Mouse (Mus musculus) CH12.LX (cell line): Measurements from ENCODE around the gene Nol9. TPM values are rescaled to one million over a fixed set of nuclear protein-coding genes. Genes with fewer than 3 reads are reported as not detected.
A peak's percentile ranks its signal among the peaks of the same experiment; 100 is the strongest.

Experiments used
- DNase-seq: peaks from one replicate; pipeline ENCODE4 v3.0.0-alpha.2; 2013; ENCODE audit errors: extremely low read depth
- H3K27ac ChIP-seq: 2 replicates; pipeline ENCODE4 v1.5.1; 2012; ENCODE audit warnings: low read depth, mild to moderate bottlenecking, control low read depth, moderate library complexity; ENCODE audit not compliant: insufficient read depth
- H3K27me3 ChIP-seq: replicated peaks from 2 replicates; pipeline ENCODE3; 2012; ENCODE audit warnings: inconsistent platforms
- H3K36me3 ChIP-seq, 2 experiments: replicated peaks in 1 of 2; 2 replicates each; pipeline versions ENCODE3 to v1.6.1; 2012; ENCODE audit warnings: inconsistent platforms in 1 of 2, low read length in 1 of 2, mild to moderate bottlenecking in 1 of 2, mixed read lengths in 1 of 2, moderate library complexity in 1 of 2; ENCODE audit not compliant: control insufficient read depth in 1 of 2, insufficient read depth in 1 of 2
- H3K4me1 ChIP-seq, 2 experiments: 2 replicates each; pipeline ENCODE4 v1.6.1; 2012; ENCODE audit warnings: inconsistent platforms in 1 of 2, moderate library complexity in 1 of 2; ENCODE audit not compliant: insufficient read depth in 2 of 2, control insufficient read depth in 1 of 2
- H3K4me2 ChIP-seq: 2 replicates; pipeline ENCODE4 v1.6.1; 2012; ENCODE audit warnings: low read depth, mild to moderate bottlenecking, control low read depth; ENCODE audit not compliant: poor library complexity, insufficient read depth, severe bottlenecking
- H3K4me3 ChIP-seq, 3 experiments: fragments of 150-350 bp in 1 of 3; sonication (generic) in 1 of 3; replicated peaks in 1 of 3; 2 replicates each; pipeline versions ENCODE3 to v1.5.1; 2011 to 2012; ENCODE audit warnings: low read depth in 2 of 3, low read length in 2 of 3, mild to moderate bottlenecking in 2 of 3, moderate library complexity in 2 of 3, control low read depth in 1 of 3, improper control_type of control experiment in 1 of 3, inconsistent platforms in 1 of 3, mixed read lengths in 1 of 3; ENCODE audit not compliant: poor library complexity in 1 of 3
- H3K79me2 ChIP-seq: replicated peaks from 2 replicates; pipeline ENCODE4 v1.6.1; 2012; ENCODE audit warnings: mild to moderate bottlenecking, moderate library complexity; ENCODE audit not compliant: control insufficient read depth, poor library complexity, insufficient read depth, severe bottlenecking; ENCODE audit errors: extremely low read depth
- H3K9ac ChIP-seq: 2 replicates; pipeline ENCODE4 v1.6.1; 2012; ENCODE audit warnings: low read depth, mild to moderate bottlenecking, control low read depth, moderate library complexity; ENCODE audit not compliant: insufficient read depth
- H3K9me3 ChIP-seq: replicated peaks from 2 replicates; pipeline ENCODE3; 2012; ENCODE audit warnings: low read length, inconsistent platforms, mixed read lengths
- BHLHE40 ChIP-seq: IDR thresholded peaks from 2 replicates; pipeline ENCODE4 v1.6.1; 2011; ENCODE audit warnings: mild to moderate bottlenecking, low read depth, low read length, improper control_type of control experiment
- CHD1 ChIP-seq: IDR thresholded peaks from 2 replicates; pipeline ENCODE4 v1.6.1; 2012; ENCODE audit warnings: low read depth, low read length, improper control_type of control experiment, inconsistent platforms
- ELF1 ChIP-seq: IDR thresholded peaks from 2 replicates; pipeline ENCODE4 v1.6.1; 2014; ENCODE audit warnings: low read depth, mild to moderate bottlenecking, inconsistent platforms, low read length, improper control_type of control experiment
- ETS1 ChIP-seq: conservative IDR thresholded peaks from 2 replicates; pipeline ENCODE4 v1.6.1; 2012; ENCODE audit warnings: low read depth, mild to moderate bottlenecking, inconsistent platforms, low read length, improper control_type of control experiment, moderate library complexity
- GABPA ChIP-seq: IDR thresholded peaks from 2 replicates; pipeline ENCODE4 v1.6.1; 2012; ENCODE audit warnings: low read depth, low read length, improper control_type of control experiment, inconsistent platforms; ENCODE audit not compliant: insufficient replicate concordance
- JUN ChIP-seq: IDR thresholded peaks from 2 replicates; pipeline ENCODE4 v1.6.1; 2011; ENCODE audit warnings: low read depth, mild to moderate bottlenecking, low read length, improper control_type of control experiment, moderate library complexity; ENCODE audit not compliant: insufficient read depth
- MAFK ChIP-seq: IDR thresholded peaks from 2 replicates; pipeline ENCODE4 v1.6.1; 2011; ENCODE audit warnings: low read length, improper control_type of control experiment; ENCODE audit not compliant: insufficient replicate concordance
- MAZ ChIP-seq: IDR thresholded peaks from 2 replicates; pipeline ENCODE4 v1.6.1; 2012; ENCODE audit warnings: low read depth, mild to moderate bottlenecking, inconsistent platforms, low read length, improper control_type of control experiment, moderate library complexity
- MEF2A ChIP-seq: IDR thresholded peaks from 2 replicates; pipeline ENCODE4 v1.6.1; 2014; ENCODE audit warnings: low read depth, mild to moderate bottlenecking, inconsistent platforms, low read length, improper control_type of control experiment, borderline replicate concordance
- MXI1 ChIP-seq: IDR thresholded peaks from 2 replicates; pipeline ENCODE4 v1.6.1; 2011; ENCODE audit warnings: mild to moderate bottlenecking, low read depth, low read length, improper control_type of control experiment
- NELFE ChIP-seq: IDR thresholded peaks from 2 replicates; pipeline ENCODE4 v1.6.1; 2011; ENCODE audit warnings: low read depth, low read length, improper control_type of control experiment
- NRF1 ChIP-seq: IDR thresholded peaks from 2 replicates; pipeline ENCODE4 v1.6.1; 2014; ENCODE audit warnings: low read depth, mild to moderate bottlenecking, inconsistent platforms, low read length, improper control_type of control experiment, moderate library complexity
- PAX5 ChIP-seq: IDR thresholded peaks from 2 replicates; pipeline ENCODE4 v1.6.1; 2012; ENCODE audit warnings: low read length, inconsistent platforms, mixed read lengths
- POLR2AphosphoS2 ChIP-seq: IDR thresholded peaks from 2 replicates; pipeline ENCODE4 v1.6.1; 2011; ENCODE audit warnings: low read depth, low read length, improper control_type of control experiment
- RAD21 ChIP-seq: IDR thresholded peaks from 2 replicates; pipeline ENCODE4 v1.6.1; 2011; ENCODE audit warnings: low read depth, mild to moderate bottlenecking, low read length, improper control_type of control experiment, moderate library complexity
- TBP ChIP-seq: conservative IDR thresholded peaks from 2 replicates; pipeline ENCODE4 v1.6.1; 2011; ENCODE audit warnings: low read depth, low read length, improper control_type of control experiment
- UBTF ChIP-seq: IDR thresholded peaks from 2 replicates; pipeline ENCODE4 v1.6.1; 2012; ENCODE audit warnings: low read depth, mild to moderate bottlenecking, inconsistent platforms, low read length, improper control_type of control experiment, moderate library complexity
- USF2 ChIP-seq: conservative IDR thresholded peaks from 2 replicates; pipeline ENCODE4 v1.6.1; 2011; ENCODE audit warnings: low read depth, low read length, improper control_type of control experiment
- ZMIZ1 ChIP-seq: IDR thresholded peaks from 2 replicates; pipeline ENCODE4 v1.6.1; 2012; ENCODE audit warnings: low read depth, mild to moderate bottlenecking, inconsistent platforms, low read length, improper control_type of control experiment
- dilution Hi-C: fragments of 300-500 bp; cut with MboI; formaldehyde crosslinking; loops from 2 replicates; pipeline ENCODE4 v1.14.3; 2020; ENCODE audit warnings: low sequenced_read_pairs; ENCODE audit not compliant: extremely low pct_unique_long_range_greater_than_20kb, extremely low pct_ligation_motif_present
- in situ Hi-C: fragments of 300-500 bp; cut with MboI; formaldehyde crosslinking; loops from 3 replicates; pipeline ENCODE4 v1.14.3; 2019; ENCODE audit warnings: low sequenced_read_pairs, low pct_ligation_motif_present, low pct_unique_long_range_greater_than_20kb, mixed read lengths
- polyA plus RNA-seq: library from polyadenylated mRNA; unstranded; fragments of >175 nt; gene quantifications from 2 replicates; pipeline ENCODE4 v1.2.1, GENCODE M21; 2012; ENCODE audit warnings: low read depth; ENCODE audit not compliant: insufficient read length
- total RNA-seq, 2 experiments: library from RNA; depleted of rRNA; stranded (reverse); fragments of 300-350 nt in 1 of 2; fragments of >200 nt in 1 of 2; gene quantifications; 2 replicates each; pipeline ENCODE4 v1.2.3; 2012 to 2014

Nol9 gene
- total and polyA plus RNA-seq, 3 experiments = 44.7 to 60.5 (median 44.8) TPM

DNA sequence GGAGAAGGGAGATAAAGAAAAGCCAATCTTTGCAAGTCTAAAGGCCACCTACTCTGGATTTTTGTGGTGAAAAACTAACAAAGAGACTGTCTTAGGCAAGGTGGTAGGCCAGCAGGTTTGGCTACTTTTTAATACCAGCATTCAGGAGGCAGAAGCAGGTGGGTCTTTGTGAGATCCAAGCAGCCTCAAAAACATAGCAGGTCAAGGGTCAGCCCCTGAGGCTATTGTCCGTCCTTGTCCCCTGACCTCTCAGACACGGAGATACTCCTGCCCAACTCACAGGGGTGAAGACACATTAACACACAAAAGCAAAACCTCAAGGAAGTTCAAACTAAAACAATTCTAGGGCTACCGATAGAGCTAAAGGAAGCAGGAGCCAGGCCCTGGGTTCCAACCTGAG lies 32.3 kb upstream of the Nol9 start:
- no peak for DNase-seq
- peaks cover 0 to 3% of the 10 kb centered on the region in 2 experiments for H3K36me3 ChIP-seq
- H3K27ac ChIP-seq = no peak overlapping the region
- H3K27me3 ChIP-seq = peaks cover 18% of the 10 kb centered on the region
- dilution Hi-C loops (no loop called here), in situ Hi-C loops (no loop called here)
- no peak overlapping the region for H3K4me3 ChIP-seq
- H3K79me2 ChIP-seq = 0 out of 2 replicates have a peak, but pooled peaks cover 2% of the 10 kb centered on the region
- TF ChIP-seq MXI1 = no peak
- TF ChIP-seq MAZ = no peak
- TF ChIP-seq POLR2AphosphoS2 = no peak
- no peak for TF ChIP-seq ETS1
- TF ChIP-seq USF2 = no peak
- no peak for TF ChIP-seq NRF1
- no peak for TF ChIP-seq NELFE
- TF ChIP-seq TBP = no peak
- TF ChIP-seq ZMIZ1 = no peak
- no peak for TF ChIP-seq UBTF
- H3K4me2 ChIP-seq = no peak overlapping the region
- H3K9me3 ChIP-seq = no peaks in the 10 kb centered on the region
- H3K4me1 ChIP-seq = peaks cover 9 to 31% of the 10 kb centered on the region in 2 experiments
- H3K9ac ChIP-seq = no peak overlapping the region

- Histone ChIP-seq H3K9me3 (no peaks in the 10 kb centered on the region), H3K79me2 (peaks cover 2% of the 10 kb centered on the region; the same call in 1 of the 2 replicates), H3K4me2 (peak overlapping the region; percentile 72), H3K27ac (no peak overlapping the region), H3K4me3 (no peak overlapping the region), H3K9ac (no peak overlapping the region; the same call in 1 of the 2 replicates), H3K4me1 (peaks cover 12 to 36% of the 10 kb centered on the region in 2 experiments), H3K27me3 (peaks cover 18% of the 10 kb centered on the region), H3K36me3 (peaks cover 7 to 11% of the 10 kb centered on the region in 2 experiments)
- dilution Hi-C loops (no loop called here), in situ Hi-C loops (no loop called here)
- no peak for DNase-seq
- TF ChIP-seq ELF1 (no peak), CHD1 (no peak), MAFK (no peak)
Measured at GRCm38 (mm10) chr4:152007481-152008147, 31.5 kb upstream of the Nol9 start.

GRCm38 (mm10) chr4:152008148-152008500 lies 31.0 kb upstream of the Nol9 start:
- dilution Hi-C loops = no loop called here
- TF ChIP-seq JUN = no peak
- no peak for TF ChIP-seq MAZ
- TF ChIP-seq MEF2A = no peak
- TF ChIP-seq USF2 = no peak
- no peak for TF ChIP-seq GABPA
- TF ChIP-seq RAD21 = no peak
- no peak for TF ChIP-seq BHLHE40
- TF ChIP-seq PAX5 = no peak
- TF ChIP-seq, all 38 proteins: peak for 0
- Histone ChIP-seq H3K4me3 (peak overlapping the region; percentile 68 to 92 (median 86)), H3K27me3 (peaks cover 18% of the 10 kb centered on the region), H3K9me3 (no peaks in the 10 kb centered on the region), H3K36me3 (peaks cover 9 to 16% of the 10 kb centered on the region in 2 experiments), H3K9ac (peak overlapping the region; percentile 10; the same call in 1 of the 2 replicates), H3K4me2 (peak overlapping the region; percentile 72), H3K79me2 (peaks cover 2% of the 10 kb centered on the region; the same call in 1 of the 2 replicates), H3K4me1 (peaks cover 12 to 36% of the 10 kb centered on the region in 2 experiments), H3K27ac (no peak overlapping the region)
- in situ Hi-C loops = no loop called here
- no peak for DNase-seq
